Mouse (Mus musculus) stomach, postnatal 0 days (tissue): Measurements from ENCODE around the gene Shank3. TPM values are rescaled to one million over a fixed set of nuclear protein-coding genes. Genes with fewer than 3 reads are reported as not detected.
A peak's percentile ranks its signal among the peaks of the same experiment; 100 is the strongest.

Source experiments
- ATAC-seq: fragments of 200-750 bp; cut with Nextera tagmentation; 2 replicates; pipeline ENCODE4 v1.8.0; 2017; ENCODE audit not compliant: low FRiP score, low TSS enrichment
- DNase-seq: peaks from one replicate; pipeline ENCODE4 v3.0.0-alpha.2; 2016; ENCODE audit warnings: low spot score
- H3K27ac ChIP-seq: fragments of 300-500 bp; sonication (generic); replicated peaks from 2 replicates; pipeline ENCODE4 v1.5.1; 2014; ENCODE audit warnings: mild to moderate bottlenecking, control low read depth
- H3K27me3 ChIP-seq: fragments of 300-500 bp; sonication (generic); 2 replicates; pipeline ENCODE4 v1.6.1; 2014; ENCODE audit warnings: low read length; ENCODE audit not compliant: control insufficient read depth, insufficient read depth
- H3K36me3 ChIP-seq: fragments of 300-500 bp; sonication (generic); 2 replicates; pipeline ENCODE4 v1.6.1; 2014; ENCODE audit warnings: low read length, mixed read lengths; ENCODE audit not compliant: control insufficient read depth, insufficient read depth
- H3K4me1 ChIP-seq: fragments of 300-500 bp; sonication (generic); replicated peaks from 2 replicates; pipeline ENCODE4 v1.6.1; 2014; ENCODE audit warnings: antibody characterized with exemption; ENCODE audit not compliant: control insufficient read depth, insufficient read depth
- H3K4me2 ChIP-seq: fragments of 300-500 bp; sonication (generic); replicated peaks from 2 replicates; pipeline ENCODE4 v1.6.1; 2014; ENCODE audit warnings: low read depth, mild to moderate bottlenecking, control low read depth, moderate library complexity
- H3K4me3 ChIP-seq: fragments of 300-500 bp; sonication (generic); 2 replicates; pipeline ENCODE4 v1.5.1; 2014; ENCODE audit warnings: low read depth, low read length, control low read depth
- H3K9ac ChIP-seq: fragments of 300-500 bp; sonication (generic); 2 replicates; pipeline ENCODE4 v1.6.1; 2014; ENCODE audit warnings: mild to moderate bottlenecking, low read length, control low read depth, mixed read lengths
- H3K9me3 ChIP-seq: fragments of 300-500 bp; sonication (generic); 2 replicates; pipeline ENCODE4 v1.6.1; 2016; ENCODE audit warnings: low read length; ENCODE audit not compliant: control insufficient read depth
- CTCF ChIP-seq: IDR thresholded peaks from 2 replicates; pipeline ENCODE4 v1.5.1; 2016; ENCODE audit warnings: antibody characterized with exemption, low read depth, mild to moderate bottlenecking, moderate library complexity
- EP300 ChIP-seq: optimal IDR thresholded peaks from 2 replicates; pipeline ENCODE3; 2016; ENCODE audit warnings: antibody characterized with exemption
- WGBS: fragments of 180-500 bp; shearing (Covaris S2); extraction: QIAGEN DNeasy Blood & Tissue Kit; methylation state at CpG from one replicate; pipeline ENCODE4 v1.1.7; 2014; 5-methylcytosine and 5-hydroxymethylcytosine counted together
- polyA plus RNA-seq: library from polyadenylated mRNA; unstranded; fragments of >200 nt; fragmentation: Nextera tagmentation; extraction: Ambion mirVana; gene quantifications from 2 replicates; pipeline ENCODE4 v1.2.1, GENCODE M21; 2015

The Shank3 gene
- polyA plus RNA-seq, 1 experiment from 2014 or later = 0.40 TPM

DNA sequence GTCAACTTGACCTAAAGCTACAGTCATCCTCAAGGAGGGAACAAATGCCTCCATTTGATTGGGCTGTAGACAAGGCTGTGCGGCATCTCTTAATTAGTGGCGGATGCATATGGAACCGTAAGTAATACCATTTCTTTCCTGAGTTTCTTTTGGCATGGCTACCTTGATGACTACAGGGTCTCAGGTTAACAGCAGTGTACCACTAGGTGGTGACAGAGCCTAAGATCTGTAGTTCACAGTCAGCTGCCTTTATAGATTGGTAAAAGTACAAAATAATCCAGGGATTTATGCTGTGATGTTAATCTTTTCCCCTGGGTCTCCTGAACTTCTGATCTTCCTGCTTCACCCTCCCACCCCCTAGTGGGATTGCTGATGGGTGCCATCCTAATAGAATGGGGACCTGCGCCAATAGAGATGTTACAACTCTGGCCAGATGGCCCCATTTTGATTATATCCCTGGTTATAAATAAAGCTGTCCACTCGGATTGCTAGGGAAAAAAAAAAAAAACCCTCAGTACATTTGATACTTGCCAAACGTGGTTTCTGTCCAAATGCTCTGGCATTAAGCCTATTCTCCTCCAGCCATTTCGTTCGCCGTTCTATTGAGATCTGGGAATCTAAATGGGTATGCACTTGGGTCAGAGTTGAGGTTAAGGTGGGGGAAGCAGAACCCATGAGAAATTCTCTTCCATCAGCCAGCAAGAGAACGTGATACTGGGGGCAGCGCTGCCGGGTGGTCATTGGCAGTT, 106.6 kb downstream of the Shank3 start:
- H3K4me3 ChIP-seq = no peak overlapping the region
- H3K27me3 ChIP-seq = no peaks in the 10 kb centered on the region
- H3K9me3 ChIP-seq = no peaks in the 10 kb centered on the region
- TF ChIP-seq EP300 (no peak), CTCF (peak; percentile 37)
- no peak overlapping the region for H3K9ac ChIP-seq
- DNase-seq (no peak), ATAC-seq (no peak)
- no peaks in the 10 kb centered on the region for H3K36me3 ChIP-seq
- H3K4me2 ChIP-seq = no peak overlapping the region
- WGBS = 69% methylated on average over 12 of the region's 12 CpGs
- no peaks in the 10 kb centered on the region for H3K4me1 ChIP-seq
- no peak overlapping the region for H3K27ac ChIP-seq

DNA sequence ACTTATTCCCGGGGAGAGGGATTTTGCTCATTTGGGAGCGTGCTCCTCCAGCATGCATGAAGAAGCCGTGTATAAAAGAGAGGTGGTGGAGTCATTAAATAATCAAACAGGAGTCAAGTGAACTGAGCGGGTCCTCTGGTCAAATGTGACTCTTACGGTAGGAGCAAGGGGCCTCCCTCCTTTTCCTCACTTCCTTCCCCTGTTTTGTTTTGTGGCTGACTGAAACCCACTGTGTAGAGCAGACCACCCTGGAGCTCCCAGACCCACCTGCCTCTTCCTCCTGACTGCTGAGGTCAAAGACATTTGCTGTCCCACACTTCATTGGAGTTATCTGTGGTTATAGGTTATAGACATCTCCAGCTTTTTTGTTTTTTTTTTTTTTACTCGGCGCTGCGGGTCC, 108.1 kb downstream of the Shank3 start:
- H3K27ac ChIP-seq = no peak overlapping the region
- ATAC-seq (no peak), DNase-seq (no peak)
- 74% methylated on average over 8 of the region's 8 CpGs for WGBS
- H3K9me3 ChIP-seq = no peaks in the 10 kb centered on the region
- no peak overlapping the region for H3K9ac ChIP-seq
- H3K36me3 ChIP-seq = no peaks in the 10 kb centered on the region
- no peaks in the 10 kb centered on the region for H3K4me1 ChIP-seq
- no peak overlapping the region for H3K4me3 ChIP-seq
- no peak overlapping the region for H3K4me2 ChIP-seq
- H3K27me3 ChIP-seq = no peaks in the 10 kb centered on the region
- TF ChIP-seq CTCF (no peak), EP300 (no peak)

DNA sequence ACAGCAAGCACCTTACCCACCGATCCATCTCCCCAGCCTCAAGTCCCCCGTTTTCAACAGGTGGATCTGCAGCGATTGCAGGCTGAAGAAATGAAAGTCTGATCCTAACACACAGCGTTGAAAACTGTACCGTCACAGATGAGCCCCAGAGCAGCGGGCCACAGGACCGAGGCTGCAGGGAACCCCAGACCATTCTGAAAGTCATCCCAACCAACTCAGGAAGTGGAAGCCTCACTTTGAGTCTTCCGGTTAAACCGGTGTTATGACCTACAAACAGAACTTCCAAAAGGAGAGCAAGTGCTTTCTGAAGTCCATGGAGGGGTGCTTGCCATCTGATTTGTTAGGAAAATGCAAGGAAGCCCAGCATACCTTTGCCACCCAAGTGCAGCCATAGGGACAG, 108.5 kb downstream of the Shank3 start:
- ATAC-seq = no peak
- Histone ChIP-seq H3K4me1 (no peaks in the 10 kb centered on the region), H3K27ac (no peak overlapping the region), H3K9me3 (no peaks in the 10 kb centered on the region), H3K4me3 (no peak overlapping the region), H3K27me3 (no peaks in the 10 kb centered on the region), H3K36me3 (no peaks in the 10 kb centered on the region), H3K9ac (no peak overlapping the region), H3K4me2 (no peak overlapping the region)
- no peak for TF ChIP-seq EP300
- TF ChIP-seq CTCF = no peak
- 82% methylated on average over 9 of the region's 9 CpGs for WGBS
- no peak for DNase-seq

Other genes with a start within 250 kb of the Shank3 start
- 27.6 and 31.9 TPM in 2 replicates for gene Sbf1, start 184.3 kb upstream of the Shank3 start, polyA plus RNA-seq
- gene Adm2, start 176.9 kb upstream of the Shank3 start, polyA plus RNA-seq = 0.44 and 0.47 TPM in 2 replicates
- 0.17 TPM in 1 of 2 replicates, not detected in the other for gene Miox, start 165.2 kb upstream of the Shank3 start, polyA plus RNA-seq
- gene Lmf2, start 144.0 kb upstream of the Shank3 start, polyA plus RNA-seq = 24.3 and 24.4 TPM in 2 replicates
- 69.4 and 72.8 TPM in 2 replicates for gene Ncaph2, start 143.9 kb upstream of the Shank3 start, polyA plus RNA-seq
- gene Sco2, start 125.8 kb upstream of the Shank3 start, polyA plus RNA-seq = 6.3 and 7.4 TPM in 2 replicates
- 1.4 and 1.6 TPM in 2 replicates for gene Tymp, start 122.6 kb upstream of the Shank3 start, polyA plus RNA-seq
- gene Odf3b, start 120.3 kb upstream of the Shank3 start, polyA plus RNA-seq = 0.56 and 0.80 TPM in 2 replicates
- gene Klhdc7b, start 114.7 kb upstream of the Shank3 start, polyA plus RNA-seq = 0.02 TPM in 1 of 2 replicates, not detected in the other
- 0.25 TPM in 1 of 2 replicates, not detected in the other for gene Syce3, start 89.1 kb upstream of the Shank3 start, polyA plus RNA-seq
- 0.51 and 0.63 TPM in 2 replicates for gene Cpt1b, start 73.8 kb upstream of the Shank3 start, polyA plus RNA-seq
- gene C730034F03Rik, start 70.0 kb upstream of the Shank3 start, polyA plus RNA-seq = 1.3 and 1.6 TPM in 2 replicates
- gene Gm44502, start 69.9 kb upstream of the Shank3 start, polyA plus RNA-seq = not detected in 2 replicates
- 46.8 and 47.9 TPM in 2 replicates for gene Chkb, start 69.7 kb upstream of the Shank3 start, polyA plus RNA-seq
- gene Mapk8ip2, start 45.7 kb upstream of the Shank3 start, polyA plus RNA-seq = 1.6 and 1.9 TPM in 2 replicates
- 10.3 and 11.1 TPM in 2 replicates for gene Arsa, start 22.2 kb upstream of the Shank3 start, polyA plus RNA-seq
- 0.08 TPM in 1 of 2 replicates, not detected in the other for gene Acr, start 68.7 kb downstream of the Shank3 start, polyA plus RNA-seq
- gene Rabl2, start 92.3 kb downstream of the Shank3 start, polyA plus RNA-seq = 13.4 and 14.2 TPM in 2 replicates